Mouse (Mus musculus) layer of hippocampus, adult 18-20 months (tissue): Measurements from ENCODE around the gene Hp1bp3. TPM values are rescaled to one million over a fixed set of nuclear protein-coding genes. Genes with fewer than 3 reads are reported as not detected.

Experiments
- DNase-seq, 2 experiments: peaks; one replicate each; pipeline ENCODE4 v3.0.0; 2022; ENCODE audit warnings: low spot score in 2 of 2
- total RNA-seq, 2 experiments: library from RNA; stranded (reverse); gene quantifications; 2 replicates each; pipeline ENCODE4 v1.2.3; 2021

Gene Hp1bp3
- total RNA-seq, 2 experiments from 2014 or later, result 188 to 202 TPM

- no peak for DNase-seq
Observed at GRCm38 (mm10) chr4:138221406-138221805, 5.3 kb downstream of the Hp1bp3 start.

GRCm38 (mm10) chr4:138222396-138222795 is 6.3 kb downstream of the Hp1bp3 start:
- no peak for DNase-seq

DNA sequence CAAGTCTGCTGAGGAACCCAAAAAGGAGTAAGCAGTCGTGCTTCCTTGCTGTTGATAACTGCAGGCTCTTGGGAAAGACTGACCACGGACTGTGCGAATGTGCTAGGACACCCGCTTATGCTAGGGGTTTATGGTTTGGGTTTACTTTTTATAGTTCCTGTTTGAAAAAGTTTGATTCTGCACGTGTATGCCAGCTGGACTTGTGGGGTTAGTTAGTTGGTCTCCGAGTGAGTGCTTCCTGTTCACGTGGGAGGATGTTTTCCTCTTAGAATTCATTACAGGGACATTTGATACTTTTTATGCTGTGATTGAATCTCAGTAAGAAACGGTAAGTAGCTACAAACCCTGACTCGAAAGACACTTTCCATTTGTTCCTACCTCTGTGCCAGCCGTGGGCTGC is 7.5 kb downstream of the Hp1bp3 start:
- DNase-seq, result no peak

- DNase-seq, result peak; percentile 74 to 79
Observed at GRCm38 (mm10) chr4:138246756-138247665, 30.9 kb downstream of the Hp1bp3 start.

- DNase-seq, result peak; percentile 87 to 94
Observed at GRCm38 (mm10) chr4:138250088-138250960, 34.2 kb downstream of the Hp1bp3 start, which contains the start of the genes Sh2d5 and Kif17. Gene Sh2d5 (plus strand): TSS chr4:138250403. Gene Kif17 (plus strand): TSS chr4:138250435.

DNA sequence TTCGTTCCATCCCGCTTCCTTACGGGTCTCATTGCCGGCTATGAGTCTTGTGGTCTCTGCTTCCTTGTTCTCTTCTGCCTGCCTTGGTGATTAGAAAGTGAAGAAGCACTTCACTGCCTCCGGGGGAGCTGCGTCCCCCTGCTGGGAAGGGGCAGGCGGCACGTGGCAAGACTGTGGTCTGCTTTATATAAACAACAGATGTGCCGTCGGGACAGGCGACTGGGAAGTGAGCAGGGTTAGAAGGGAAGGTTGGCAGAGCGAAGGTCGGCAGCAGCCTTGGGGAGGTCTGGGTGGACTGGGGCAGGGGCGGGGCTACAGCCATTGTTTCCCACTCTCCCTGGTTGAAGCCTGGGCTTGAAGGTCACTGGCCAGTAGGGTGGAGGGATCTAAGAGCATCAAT is 35.7 kb downstream of the Hp1bp3 start:
- DNase-seq, result no peak

GRCm38 (mm10) chr4:138252231-138252630 is 36.1 kb downstream of the Hp1bp3 start:
- DNase-seq, result no peak

DNA sequence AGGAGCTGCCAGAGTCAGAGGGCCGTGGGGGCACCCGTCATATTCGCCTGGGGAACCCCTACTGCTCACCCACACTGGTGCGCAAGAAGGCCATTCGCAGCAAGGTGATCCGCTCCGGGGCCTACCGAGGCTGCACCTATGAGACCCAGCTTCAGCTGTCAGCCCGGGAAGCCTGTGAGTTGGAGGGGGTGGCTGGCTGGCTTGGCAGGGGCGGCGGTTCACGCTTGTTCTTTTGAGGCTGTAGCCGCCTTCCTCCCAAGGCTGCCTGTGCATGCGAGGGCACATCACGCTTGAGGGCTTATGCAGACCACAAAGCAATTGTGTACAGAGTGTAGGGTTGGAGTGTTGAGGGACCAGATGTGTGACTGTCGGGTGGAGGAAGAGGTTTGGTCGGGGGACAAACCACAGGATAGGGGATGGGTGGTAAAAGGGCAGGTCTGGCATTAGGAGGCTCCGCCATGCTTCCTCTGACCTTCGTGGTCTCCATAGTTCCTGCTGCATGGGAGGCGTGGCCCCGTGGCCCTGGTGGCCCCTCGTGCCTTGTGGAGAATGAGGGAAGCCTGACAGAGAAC is 41.1 kb downstream of the Hp1bp3 start:
- no peak for DNase-seq

- no peak for DNase-seq
Observed at GRCm38 (mm10) chr4:138258663-138259062, 42.6 kb downstream of the Hp1bp3 start.

GRCm38 (mm10) chr4:138259482-138259881 is 43.4 kb downstream of the Hp1bp3 start:
- no peak for DNase-seq

DNA sequence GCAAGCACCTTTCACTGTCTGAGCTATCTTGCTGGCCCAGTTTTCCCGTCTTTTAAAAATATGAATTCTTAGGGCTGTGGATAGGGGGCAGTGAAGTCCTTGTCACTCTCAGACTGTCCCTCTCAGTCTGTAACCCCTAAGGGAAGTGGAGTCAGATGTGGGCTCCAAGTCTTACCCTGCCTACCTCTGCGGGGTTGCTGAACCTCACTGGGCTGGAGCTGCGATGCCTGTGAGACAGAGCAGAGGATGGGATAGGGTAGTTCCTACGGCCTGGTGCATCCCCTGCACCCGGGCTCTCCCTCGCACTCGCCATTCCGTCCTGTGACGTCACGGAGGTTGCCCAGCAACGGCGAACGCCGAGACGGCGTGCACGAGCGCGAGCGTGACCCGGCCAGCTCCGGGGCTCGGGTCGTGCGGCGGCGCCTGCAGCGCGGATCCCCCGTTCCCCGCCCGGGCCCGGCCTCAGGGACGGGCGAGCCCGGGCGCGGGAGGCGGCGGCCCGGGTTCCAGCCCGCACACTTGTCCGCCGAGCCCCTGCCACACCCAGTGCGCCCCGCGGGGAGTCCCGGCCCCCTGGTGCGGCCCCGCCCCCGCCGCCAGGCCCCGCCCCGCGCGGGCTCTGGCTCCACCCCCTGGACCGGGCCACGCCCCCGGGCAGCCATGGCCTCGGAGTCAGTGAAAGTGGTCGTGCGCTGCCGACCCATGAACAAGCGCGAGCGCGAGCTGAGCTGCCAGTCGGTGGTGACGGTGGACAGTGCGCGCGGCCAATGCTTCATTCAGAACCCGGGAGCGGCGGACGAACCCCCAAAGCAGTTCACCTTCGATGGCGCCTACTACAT is 46.0 kb downstream of the Hp1bp3 start:
- peak; percentile 86 to 90 for DNase-seq

GRCm38 (mm10) chr4:138267869-138268268 is 51.8 kb downstream of the Hp1bp3 start:
- no peak for DNase-seq

- peak; percentile 62 to 79 for DNase-seq
Observed at GRCm38 (mm10) chr4:138272011-138272997, 56.2 kb downstream of the Hp1bp3 start.

DNA sequence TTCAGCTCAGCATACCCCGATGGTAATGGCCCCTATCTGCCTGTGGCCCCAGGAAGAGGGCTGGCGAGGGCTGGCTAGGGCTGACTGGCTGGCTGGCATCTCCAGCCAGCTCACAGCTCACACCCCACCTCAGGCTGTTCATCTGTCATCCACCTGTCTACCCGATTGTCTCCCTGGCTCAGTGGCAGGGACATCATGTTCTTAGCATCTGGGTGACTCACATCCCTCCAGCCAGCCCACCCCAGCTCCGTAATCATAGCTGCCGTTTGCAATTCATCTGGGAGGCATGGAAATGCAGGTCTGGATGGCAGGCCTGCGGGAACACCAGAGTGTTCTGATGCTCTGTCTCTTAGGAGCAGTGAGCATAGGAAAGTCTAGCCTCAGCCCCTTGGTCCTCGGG is 62.2 kb downstream of the Hp1bp3 start:
- peak in 1 of 2 experiments; percentile 41 for DNase-seq

- DNase-seq, result peak; percentile 49 to 84
Observed at GRCm38 (mm10) chr4:138282834-138283233, 66.7 kb downstream of the Hp1bp3 start.

DNA sequence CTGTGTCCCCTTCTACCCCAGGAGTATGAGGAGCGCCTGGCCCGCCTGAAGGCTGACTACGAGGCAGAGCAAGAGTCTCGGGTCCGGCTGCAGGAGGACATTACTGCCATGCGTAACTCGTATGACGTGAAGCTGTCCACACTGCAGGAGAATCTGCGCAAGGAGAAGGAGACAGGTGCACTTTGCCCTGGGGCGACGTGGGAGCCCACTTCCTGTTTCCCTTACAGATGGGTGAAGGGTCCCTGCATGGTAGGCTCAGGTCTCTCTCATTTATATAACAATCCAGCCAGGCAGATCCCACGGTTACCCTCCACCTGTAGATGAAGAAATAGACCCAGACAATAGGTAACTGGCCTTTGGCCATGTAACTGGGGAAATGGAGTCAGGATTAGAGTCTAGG is 70.3 kb downstream of the Hp1bp3 start:
- DNase-seq, result no peak

DNA sequence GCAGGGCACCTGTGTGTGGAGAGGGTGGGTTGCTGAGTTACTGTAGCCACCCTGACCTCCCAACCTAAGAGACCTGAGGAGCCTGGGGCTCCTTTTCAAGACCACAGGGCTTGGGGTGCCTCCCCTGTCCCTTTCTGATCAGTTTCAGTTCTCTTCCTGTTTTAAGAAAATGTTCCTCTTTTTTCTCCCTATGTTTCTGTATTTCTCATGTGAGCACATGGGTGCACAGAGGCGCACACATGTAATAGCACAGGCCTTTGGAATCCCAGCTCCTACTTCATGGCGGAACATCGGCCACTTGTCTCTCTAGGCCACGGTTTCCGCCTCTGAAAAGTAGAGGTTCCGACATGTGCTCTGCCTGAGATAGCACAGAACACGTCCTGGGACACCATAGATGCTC is 72.6 kb downstream of the Hp1bp3 start:
- DNase-seq, result no peak

DNA sequence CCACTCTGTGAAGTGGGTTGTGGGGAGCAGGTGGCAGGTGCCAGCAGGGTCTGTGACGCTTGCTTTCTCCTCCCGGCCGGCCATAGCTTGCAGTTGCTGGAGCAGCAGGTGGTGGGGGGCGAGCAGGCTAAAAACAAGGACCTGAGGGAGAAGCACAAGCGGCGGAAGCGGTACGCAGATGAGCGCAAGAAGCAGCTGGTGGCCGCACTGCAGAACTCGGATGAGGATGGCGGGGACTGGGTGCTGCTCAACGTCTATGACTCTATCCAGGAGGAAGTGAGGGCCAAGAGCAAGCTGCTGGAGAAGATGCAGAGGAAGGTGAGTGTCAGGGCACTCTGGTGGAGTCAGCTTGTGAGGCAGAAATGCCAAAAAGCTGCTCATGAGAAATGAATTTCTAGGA is 75.9 kb downstream of the Hp1bp3 start:
- no peak for DNase-seq

DNA sequence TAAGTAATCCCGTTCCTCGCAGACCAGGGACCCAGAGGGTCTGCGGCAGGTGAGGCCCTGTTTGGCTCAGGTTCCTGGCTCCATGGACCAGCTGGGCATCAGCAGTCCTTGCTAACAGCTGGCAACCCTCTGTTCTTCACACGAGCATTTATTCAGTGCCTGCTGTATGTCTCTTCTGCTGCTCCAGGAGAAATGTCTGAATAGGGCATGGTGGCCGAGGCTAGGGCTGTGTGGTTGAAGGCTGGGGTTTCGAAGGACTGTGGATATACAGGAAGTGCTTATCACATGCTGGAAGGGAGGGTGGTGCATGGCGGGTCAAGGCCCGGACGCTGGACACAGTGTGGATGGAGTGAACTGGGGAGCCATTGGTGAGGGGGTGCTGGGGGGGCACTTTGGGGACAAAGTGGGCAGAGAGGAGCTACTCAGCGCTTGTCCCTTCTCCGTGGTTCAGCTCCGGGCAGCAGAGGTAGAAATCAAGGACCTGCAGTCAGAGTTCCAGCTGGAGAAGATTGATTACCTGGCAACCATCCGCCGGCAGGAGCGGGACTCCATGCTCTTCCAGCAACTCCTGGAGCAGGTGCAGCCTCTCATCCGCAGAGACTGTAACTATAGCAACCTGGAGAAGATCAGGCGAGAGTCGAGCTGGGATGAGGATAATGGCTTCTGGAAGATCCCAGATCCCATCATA is 77.3 kb downstream of the Hp1bp3 start:
- no peak for DNase-seq
